Mouse (Mus musculus) CH12.LX (cell line): Measurements from ENCODE around the gene Zmynd8.

ENCODE experiments used
- CTCF ChIP-seq, 2 experiments: IDR thresholded peaks in 1 of 2; conservative IDR thresholded peaks in 1 of 2; 2 replicates each; pipeline ENCODE4 v1.5.1; 2011 to 2012; ENCODE audit warnings: low read depth in 2 of 2, low read length in 2 of 2, improper control_type of control experiment in 1 of 2, inconsistent platforms in 1 of 2, mild to moderate bottlenecking in 1 of 2, moderate library complexity in 1 of 2
- GABPA ChIP-seq: IDR thresholded peaks from 2 replicates; pipeline ENCODE4 v1.6.1; 2012; ENCODE audit warnings: low read depth, low read length, improper control_type of control experiment, inconsistent platforms; ENCODE audit not compliant: insufficient replicate concordance
- KAT2A ChIP-seq: IDR thresholded peaks from 2 replicates; pipeline ENCODE4 v1.6.1; 2012; ENCODE audit warnings: low read length, improper control_type of control experiment, inconsistent platforms; ENCODE audit not compliant: insufficient replicate concordance
- MAFK ChIP-seq: IDR thresholded peaks from 2 replicates; pipeline ENCODE4 v1.6.1; 2011; ENCODE audit warnings: low read length, improper control_type of control experiment; ENCODE audit not compliant: insufficient replicate concordance
- MAZ ChIP-seq: IDR thresholded peaks from 2 replicates; pipeline ENCODE4 v1.6.1; 2012; ENCODE audit warnings: low read depth, mild to moderate bottlenecking, inconsistent platforms, low read length, improper control_type of control experiment, moderate library complexity
- MEF2A ChIP-seq: IDR thresholded peaks from 2 replicates; pipeline ENCODE4 v1.6.1; 2014; ENCODE audit warnings: low read depth, mild to moderate bottlenecking, inconsistent platforms, low read length, improper control_type of control experiment, borderline replicate concordance
- MXI1 ChIP-seq: IDR thresholded peaks from 2 replicates; pipeline ENCODE4 v1.6.1; 2011; ENCODE audit warnings: mild to moderate bottlenecking, low read depth, low read length, improper control_type of control experiment
- PAX5 ChIP-seq: IDR thresholded peaks from 2 replicates; pipeline ENCODE4 v1.6.1; 2012; ENCODE audit warnings: low read length, inconsistent platforms, mixed read lengths
- POLR2A ChIP-seq: IDR thresholded peaks from 2 replicates; pipeline ENCODE4 v1.6.1; 2011; ENCODE audit warnings: low read depth, mild to moderate bottlenecking, improper control_type of control experiment, low read length
- SIN3A ChIP-seq: IDR thresholded peaks from 2 replicates; pipeline ENCODE4 v1.6.1; 2012; ENCODE audit warnings: low read length, improper control_type of control experiment, inconsistent platforms
- SMC3 ChIP-seq: IDR thresholded peaks from 2 replicates; pipeline ENCODE4 v1.6.1; 2011; ENCODE audit warnings: low read depth, low read length, improper control_type of control experiment
- USF2 ChIP-seq: conservative IDR thresholded peaks from 2 replicates; pipeline ENCODE4 v1.6.1; 2011; ENCODE audit warnings: low read depth, low read length, improper control_type of control experiment
- ZNF384 ChIP-seq: IDR thresholded peaks from 2 replicates; pipeline ENCODE4 v1.6.1; 2012; ENCODE audit warnings: low read depth, low read length, improper control_type of control experiment, inconsistent platforms

DNA sequence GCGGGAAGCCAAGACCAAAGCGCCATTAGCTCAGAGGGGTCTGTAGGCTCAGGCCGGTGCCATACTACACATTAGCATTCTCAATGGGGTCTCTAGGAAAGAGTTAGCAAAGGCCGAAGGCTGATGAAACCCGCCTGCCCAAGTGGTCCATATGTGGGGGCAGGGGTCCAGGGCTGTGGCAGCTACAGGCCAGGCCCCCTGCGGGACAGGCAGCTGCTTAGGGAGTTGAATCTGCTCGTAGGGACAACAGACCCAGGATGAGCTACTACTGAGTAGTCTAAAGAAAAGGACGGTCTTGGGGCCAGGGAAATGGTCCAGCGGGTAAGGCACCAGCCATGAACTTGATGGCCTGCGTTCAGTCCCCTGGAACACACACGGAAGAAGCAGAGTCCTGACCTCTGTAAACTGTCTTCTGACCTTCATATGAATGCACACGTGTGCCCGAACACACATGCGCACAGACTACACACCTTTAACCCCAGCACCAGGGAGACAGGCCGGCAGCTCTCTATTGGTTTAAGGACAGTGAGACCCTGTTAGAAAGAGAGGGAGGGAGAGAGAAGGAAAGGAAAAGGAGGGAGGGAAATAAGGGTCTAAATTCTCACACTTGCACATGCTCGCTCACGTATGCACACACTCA is 73.4 kb downstream of the Zmynd8 start:
- TF ChIP-seq SIN3A (no peak), CTCF (conservative IDR thresholded peaks at IDR 0.05 in 1 of 2, IDR thresholded peaks at IDR 0.05 in 1 of 2; ENCODE audit: low read depth in 2 of 2, low read length in 2 of 2) (no peak), POLR2A (no peak), SMC3 (no peak), MXI1 (no peak), MEF2A (no peak), ZNF384 (no peak), MAFK (no peak), USF2 (no peak), PAX5 (no peak), GABPA (no peak), MAZ (no peak), KAT2A (no peak)
